Mouse (Mus musculus) MEL (cell line): Measurements from ENCODE around the gene Wdr41. TPM values are rescaled to one million over a fixed set of nuclear protein-coding genes. Genes with fewer than 3 reads are reported as not detected.

Source experiments
- DNase-seq: peaks from one replicate; pipeline ENCODE4 v3.0.0; 2011; ENCODE audit warnings: low read depth, low spot score
- H3K27ac ChIP-seq: 2 replicates; pipeline ENCODE4 v1.5.1; 2012; ENCODE audit warnings: low read depth, mild to moderate bottlenecking, control low read depth, low read length, moderate library complexity; ENCODE audit not compliant: control insufficient read depth
- H3K27me3 ChIP-seq, 2 experiments: fragments of 150-350 bp in 1 of 2; sonication (generic) in 1 of 2; 2 replicates each; pipeline ENCODE4 v1.6.1; 2012; ENCODE audit warnings: low read length in 2 of 2, mild to moderate bottlenecking in 2 of 2, improper control_type of control experiment in 1 of 2, moderate library complexity in 1 of 2; ENCODE audit not compliant: insufficient read depth in 2 of 2, control insufficient read depth in 1 of 2
- H3K36me3 ChIP-seq, 2 experiments: 2 replicates each; pipeline ENCODE4 v1.6.1; 2012 to 2014; ENCODE audit warnings: low read length in 2 of 2, improper control_type of control experiment in 1 of 2, inconsistent platforms in 1 of 2, mild to moderate bottlenecking in 1 of 2; ENCODE audit not compliant: insufficient read depth in 2 of 2, control insufficient read depth in 1 of 2
- H3K4me1 ChIP-seq, 2 experiments: fragments of 150-350 bp in 1 of 2; sonication (generic) in 1 of 2; 2 replicates each; pipeline ENCODE4 v1.6.1; 2012; ENCODE audit warnings: low read length in 2 of 2, improper control_type of control experiment in 1 of 2, mild to moderate bottlenecking in 1 of 2; ENCODE audit not compliant: insufficient read depth in 2 of 2, control insufficient read depth in 1 of 2
- H3K4me3 ChIP-seq, 2 experiments: fragments of 150-350 bp in 1 of 2; sonication (generic) in 1 of 2; 2 replicates each; pipeline ENCODE4 v1.5.1; 2012; ENCODE audit warnings: low read depth in 2 of 2, low read length in 2 of 2, mild to moderate bottlenecking in 2 of 2, moderate library complexity in 2 of 2, control low read depth in 1 of 2, improper control_type of control experiment in 1 of 2; ENCODE audit not compliant: control insufficient read depth in 1 of 2, insufficient read depth in 1 of 2
- H3K79me2 ChIP-seq: 2 replicates; pipeline ENCODE4 v1.6.1; 2012; ENCODE audit warnings: mild to moderate bottlenecking, low read length, moderate library complexity; ENCODE audit not compliant: control insufficient read depth, poor library complexity, insufficient read depth
- H3K9ac ChIP-seq: 2 replicates; pipeline ENCODE4 v1.6.1; 2012; ENCODE audit warnings: low read depth, mild to moderate bottlenecking, control low read depth, low read length, moderate library complexity; ENCODE audit not compliant: control insufficient read depth, poor library complexity, severe bottlenecking
- H3K9me3 ChIP-seq: fragments of 150-350 bp; sonication (generic); replicated peaks from 2 replicates; pipeline ENCODE4 v1.6.1; 2012; ENCODE audit warnings: mild to moderate bottlenecking, low read length, improper control_type of control experiment, moderate library complexity; ENCODE audit not compliant: insufficient read depth
- CHD1 ChIP-seq: IDR thresholded peaks from 2 replicates; pipeline ENCODE4 v1.6.1; 2012; ENCODE audit warnings: low read depth, mild to moderate bottlenecking, inconsistent platforms, low read length, improper control_type of control experiment
- CHD2 ChIP-seq: IDR thresholded peaks from 2 replicates; pipeline ENCODE4 v1.6.1; 2011; ENCODE audit warnings: low read length, improper control_type of control experiment
- EP300 ChIP-seq, 2 experiments: IDR thresholded peaks; 2 replicates each; pipeline ENCODE4 v1.6.1; 2011; ENCODE audit warnings: improper control_type of control experiment in 2 of 2, low read length in 2 of 2, low read depth in 1 of 2, mild to moderate bottlenecking in 1 of 2
- GATA1 ChIP-seq: IDR thresholded peaks from 2 replicates; pipeline ENCODE4 v1.6.1; 2011; ENCODE audit warnings: low read depth, low read length, improper control_type of control experiment
- MAFK ChIP-seq: IDR thresholded peaks from 2 replicates; pipeline ENCODE4 v1.6.1; 2011; ENCODE audit warnings: low read depth, mild to moderate bottlenecking, low read length, improper control_type of control experiment, borderline replicate concordance
- MAZ ChIP-seq: IDR thresholded peaks from 2 replicates; pipeline ENCODE4 v1.6.1; 2012; ENCODE audit warnings: low read depth, mild to moderate bottlenecking, inconsistent platforms, low read length, improper control_type of control experiment
- MYB ChIP-seq: IDR thresholded peaks from 2 replicates; pipeline ENCODE4 v1.6.1; 2011; ENCODE audit warnings: mild to moderate bottlenecking, low read depth, low read length, improper control_type of control experiment
- MYC ChIP-seq: IDR thresholded peaks from 2 replicates; pipeline ENCODE4 v1.6.1; 2011; ENCODE audit warnings: low read depth, mild to moderate bottlenecking, low read length, improper control_type of control experiment, moderate library complexity
- POLR2A ChIP-seq, 2 experiments: IDR thresholded peaks; 2 replicates each; pipeline ENCODE4 v1.6.1; 2011 to 2012; ENCODE audit warnings: low read length in 2 of 2, mild to moderate bottlenecking in 2 of 2, control low read depth in 1 of 2, improper control_type of control experiment in 1 of 2, low read depth in 1 of 2, moderate library complexity in 1 of 2; ENCODE audit not compliant: control insufficient read depth in 1 of 2, insufficient read depth in 1 of 2, poor library complexity in 1 of 2
- POLR2AphosphoS5 ChIP-seq: IDR thresholded peaks from 2 replicates; pipeline ENCODE4 v1.6.1; 2012; ENCODE audit warnings: low read depth, borderline replicate concordance, mild to moderate bottlenecking, inconsistent platforms, low read length, moderate library complexity, mixed read lengths
- SIN3A ChIP-seq: IDR thresholded peaks from 2 replicates; pipeline ENCODE4 v1.6.1; 2012; ENCODE audit warnings: low read length, improper control_type of control experiment, inconsistent platforms
- SMC3 ChIP-seq: IDR thresholded peaks from 2 replicates; pipeline ENCODE4 v1.6.1; 2011; ENCODE audit warnings: low read depth, low read length, improper control_type of control experiment
- TCF12 ChIP-seq: IDR thresholded peaks from 2 replicates; pipeline ENCODE4 v1.6.1; 2014; ENCODE audit warnings: low read depth, mild to moderate bottlenecking, inconsistent platforms, low read length, improper control_type of control experiment, moderate library complexity
- UBTF ChIP-seq: IDR thresholded peaks from 2 replicates; pipeline ENCODE4 v1.6.1; 2012; ENCODE audit warnings: low read depth, mild to moderate bottlenecking, inconsistent platforms, low read length, improper control_type of control experiment, moderate library complexity, borderline replicate concordance; ENCODE audit not compliant: insufficient read depth
- ZKSCAN1 ChIP-seq: IDR thresholded peaks from 2 replicates; pipeline ENCODE4 v1.6.1; 2012; ENCODE audit warnings: low read depth, mild to moderate bottlenecking, inconsistent platforms, low read length, improper control_type of control experiment, moderate library complexity
- ZMIZ1 ChIP-seq: IDR thresholded peaks from 2 replicates; pipeline ENCODE4 v1.6.1; 2012; ENCODE audit warnings: low read depth, mild to moderate bottlenecking, inconsistent platforms, low read length, improper control_type of control experiment, moderate library complexity
- ZNF384 ChIP-seq: IDR thresholded peaks from 2 replicates; pipeline ENCODE4 v1.6.1; 2012; ENCODE audit warnings: low read depth, mild to moderate bottlenecking, inconsistent platforms, low read length, improper control_type of control experiment
- polyA plus RNA-seq, 2 experiments: library from polyadenylated mRNA; stranded (reverse) in 1 of 2; unstranded in 1 of 2; fragments of >175 nt in 1 of 2; fragments of >200 nt in 1 of 2; gene quantifications; 2 replicates each; pipeline versions ENCODE4 v1.2.1 to v1.2.4; 2012; ENCODE audit warnings: low replicate concordance in 2 of 2, low read depth in 1 of 2; ENCODE audit not compliant: insufficient read length in 2 of 2, insufficient read depth in 1 of 2, missing spikeins in 1 of 2
- total RNA-seq: library from RNA; depleted of rRNA; stranded (reverse); fragments of 300-350 nt; gene quantifications from 2 replicates; pipeline ENCODE4 v1.2.3, GENCODE M21; 2012

The Wdr41 gene
- total and polyA plus RNA-seq, 3 experiments: 14.3 TPM; not detected in 1

DNA sequence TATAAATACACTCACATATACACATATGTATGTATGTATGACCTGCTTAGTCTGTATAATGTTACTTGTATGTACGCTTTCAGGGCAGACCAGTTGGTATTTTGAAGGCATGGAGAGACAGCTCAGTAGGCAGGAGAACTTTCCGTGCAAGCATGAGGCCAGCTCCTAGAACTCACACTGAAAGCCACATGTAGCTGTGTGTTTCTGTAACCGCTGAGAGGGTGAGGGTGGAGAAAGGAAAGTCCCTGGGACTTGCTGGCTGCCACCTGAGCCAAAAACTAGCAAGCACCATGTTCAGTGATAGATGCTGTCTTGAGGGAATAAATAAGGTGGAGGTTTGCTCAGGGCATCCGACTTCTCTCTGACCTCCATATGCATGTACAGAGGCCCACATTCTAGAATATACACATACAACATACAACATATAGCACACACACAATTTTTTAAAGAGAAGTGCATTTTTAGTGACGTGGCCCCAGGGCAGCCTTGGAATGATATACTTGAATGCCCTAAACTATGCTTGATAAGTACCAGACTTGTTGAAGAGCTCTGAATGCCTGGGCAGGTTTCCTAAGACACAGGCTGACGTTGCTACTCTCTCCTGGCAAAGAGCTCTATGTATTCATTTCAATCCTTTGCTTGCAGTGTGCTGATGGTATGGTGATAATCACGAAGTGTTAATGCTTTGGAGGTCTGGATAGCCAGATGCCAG, 35.6 kb downstream of the Wdr41 start:
- Histone ChIP-seq H3K4me1 (no peaks in the 10 kb centered on the region), H3K9ac (no peak overlapping the region), H3K27ac (no peak overlapping the region), H3K9me3 (no peaks in the 10 kb centered on the region), H3K79me2 (no peaks in the 10 kb centered on the region), H3K27me3 (no peaks in the 10 kb centered on the region), H3K36me3 (no peaks in the 10 kb centered on the region; a peak in 1 of 4 replicates), H3K4me3 (no peak overlapping the region)
- TF ChIP-seq GATA1 (no peak), TCF12 (no peak), UBTF (no peak), EP300 (IDR thresholded peaks at IDR 0.05; ENCODE audit: low read depth in 1 of 2, low read length in 2 of 2) (no peak), POLR2A (IDR thresholded peaks at IDR 0.05; ENCODE audit: control insufficient read depth in 1 of 2, insufficient read depth in 1 of 2, low read depth in 1 of 2, low read length in 2 of 2, poor library complexity in 1 of 2) (no peak), SIN3A (no peak), MAZ (no peak), ZNF384 (no peak), CHD2 (no peak), MYC (no peak), MAFK (no peak)
- DNase-seq: no peak

DNA sequence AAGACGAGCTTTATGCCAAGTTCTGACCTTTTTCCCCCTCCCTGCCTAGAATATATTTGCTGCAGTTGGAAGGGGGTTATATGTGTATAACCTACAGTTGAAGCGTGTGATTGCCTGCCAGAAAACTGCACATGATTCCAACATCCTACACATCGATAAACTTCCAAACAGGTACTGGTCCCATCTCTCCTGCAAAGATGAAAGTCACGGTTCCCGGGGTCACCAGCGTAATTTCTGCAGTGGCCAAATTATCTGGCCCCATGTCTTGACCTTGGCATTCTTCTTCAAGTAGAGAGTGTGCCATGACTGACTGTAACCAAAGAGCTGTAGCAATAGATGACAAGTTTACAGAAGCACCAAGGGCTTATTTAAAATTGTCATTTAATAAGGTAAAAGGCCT, 41.1 kb downstream of the Wdr41 start:
- H3K27me3 ChIP-seq: no peaks in the 10 kb centered on the region
- no peak overlapping the region for H3K4me3 ChIP-seq
- H3K9me3 ChIP-seq: no peaks in the 10 kb centered on the region
- no peaks in the 10 kb centered on the region for H3K79me2 ChIP-seq
- H3K9ac ChIP-seq: no peak overlapping the region
- peaks cover 3 to 14% of the 10 kb centered on the region in 2 experiments; a peak in 3 of 4 replicates for H3K4me1 ChIP-seq
- H3K36me3 ChIP-seq: peaks cover 0 to 10% of the 10 kb centered on the region in 2 experiments; a peak in 2 of 4 replicates
- H3K27ac ChIP-seq: no peak overlapping the region
- DNase-seq: no peak
- TF ChIP-seq CHD1: no peak
- TF ChIP-seq MAZ: no peak
- TF ChIP-seq POLR2AphosphoS5: no peak
- TF ChIP-seq SMC3: no peak
- TF ChIP-seq ZKSCAN1: no peak
- no peak for TF ChIP-seq ZMIZ1
- no peak for TF ChIP-seq MYB
- no peak for TF ChIP-seq POLR2A (IDR thresholded peaks at IDR 0.05; ENCODE audit: control insufficient read depth in 1 of 2, insufficient read depth in 1 of 2, low read depth in 1 of 2, low read length in 2 of 2, poor library complexity in 1 of 2)
